Mouse (Mus musculus) midbrain, embryonic 15.5 days (tissue): ENCODE measurements around the gene Plppr5. TPM values are rescaled to one million over a fixed set of nuclear protein-coding genes. Genes with fewer than 3 reads are reported as not detected.

Experiments used
- ATAC-seq: fragments of 200-750 bp; cut with Nextera tagmentation; replicated peaks from 2 replicates; pipeline ENCODE4 v1.8.0; 2017; ENCODE audit warnings: moderate TSS enrichment
- H3K27ac ChIP-seq: fragments of 300-500 bp; sonication (generic); 2 replicates; pipeline ENCODE4 v1.5.1; 2015; ENCODE audit warnings: mild to moderate bottlenecking, inconsistent platforms
- H3K27me3 ChIP-seq: fragments of 300-500 bp; sonication (generic); replicated peaks from 2 replicates; pipeline ENCODE4 v1.6.1; 2015; ENCODE audit warnings: inconsistent platforms
- H3K36me3 ChIP-seq: fragments of 300-500 bp; sonication (generic); replicated peaks from 2 replicates; pipeline ENCODE4 v1.6.1; 2015; ENCODE audit warnings: inconsistent platforms
- H3K4me1 ChIP-seq: fragments of 300-500 bp; sonication (generic); 2 replicates; pipeline ENCODE4 v1.6.1; 2015; ENCODE audit warnings: inconsistent platforms
- H3K4me2 ChIP-seq: fragments of 300-500 bp; sonication (generic); 2 replicates; pipeline ENCODE4 v1.6.1; 2015; ENCODE audit warnings: inconsistent platforms, mild to moderate bottlenecking, moderate library complexity
- H3K4me3 ChIP-seq: fragments of 300-500 bp; sonication (generic); 2 replicates; pipeline ENCODE4 v1.5.1; 2015; ENCODE audit warnings: mild to moderate bottlenecking, inconsistent platforms
- H3K9ac ChIP-seq: fragments of 300-500 bp; sonication (generic); 2 replicates; pipeline ENCODE4 v1.6.1; 2015; ENCODE audit warnings: mild to moderate bottlenecking, inconsistent platforms
- H3K9me3 ChIP-seq: fragments of 300-500 bp; sonication (generic); 2 replicates; pipeline ENCODE4 v1.6.1; 2016; ENCODE audit warnings: inconsistent platforms
- WGBS: fragments of 180-500 bp; shearing (Covaris S2); methylation state at CpG from one replicate; pipeline ENCODE4 v1.1.7; 2015; ENCODE audit warnings: mixed read lengths; 5-methylcytosine and 5-hydroxymethylcytosine counted together
- polyA plus RNA-seq: library from polyadenylated mRNA; unstranded; fragments of >200 nt; fragmentation: Nextera tagmentation; extraction: Ambion mirVana; gene quantifications from 2 replicates; pipeline ENCODE4 v1.2.1, GENCODE M21; 2015

The Plppr5 gene
- polyA plus RNA-seq, 1 experiment from 2014 or later: 6.6 TPM

GRCm38 (mm10) chr3:117625257-117626001 is 50.8 kb downstream of the Plppr5 start:
- Histone ChIP-seq H3K4me3 (no peak overlapping the region), H3K4me1 (peaks cover 12% of the 10 kb centered on the region), H3K36me3 (no peaks in the 10 kb centered on the region), H3K4me2 (no peak overlapping the region), H3K27ac (no peak overlapping the region), H3K9me3 (no peaks in the 10 kb centered on the region), H3K27me3 (no peaks in the 10 kb centered on the region), H3K9ac (no peak overlapping the region)
- WGBS: 84% methylated on average over 13 of the region's 13 CpGs
- ATAC-seq: no peak

GRCm38 (mm10) chr3:117628799-117629198 is 54.2 kb downstream of the Plppr5 start:
- Histone ChIP-seq H3K36me3 (no peaks in the 10 kb centered on the region), H3K4me1 (peaks cover 12% of the 10 kb centered on the region), H3K9ac (no peak overlapping the region), H3K27me3 (no peaks in the 10 kb centered on the region), H3K4me3 (no peak overlapping the region), H3K9me3 (no peaks in the 10 kb centered on the region), H3K27ac (peak overlapping the region; percentile 61; the same call in 1 of the 2 replicates), H3K4me2 (no peak overlapping the region)
- WGBS: 11% methylated on average over 3 of the region's 3 CpGs
- ATAC-seq: peak; percentile 76

GRCm38 (mm10) chr3:117630332-117630731 is 55.7 kb downstream of the Plppr5 start:
- no peaks in the 10 kb centered on the region for H3K36me3 ChIP-seq
- WGBS: 74% methylated on average over 2 of the region's 2 CpGs
- no peaks in the 10 kb centered on the region for H3K27me3 ChIP-seq
- no peak for ATAC-seq
- H3K4me1 ChIP-seq: peaks cover 12% of the 10 kb centered on the region
- H3K4me3 ChIP-seq: no peak overlapping the region
- no peak overlapping the region for H3K4me2 ChIP-seq
- no peak overlapping the region for H3K27ac ChIP-seq
- H3K9ac ChIP-seq: no peak overlapping the region
- H3K9me3 ChIP-seq: no peaks in the 10 kb centered on the region

GRCm38 (mm10) chr3:117648612-117649011 is 74.0 kb downstream of the Plppr5 start:
- Histone ChIP-seq H3K4me3 (no peak overlapping the region), H3K4me1 (no peaks in the 10 kb centered on the region), H3K4me2 (no peak overlapping the region), H3K9ac (no peak overlapping the region), H3K27ac (no peak overlapping the region), H3K27me3 (no peaks in the 10 kb centered on the region), H3K36me3 (no peaks in the 10 kb centered on the region), H3K9me3 (no peaks in the 10 kb centered on the region)
- ATAC-seq: no peak
- WGBS: 82% methylated on average over 8 of the region's 8 CpGs

GRCm38 (mm10) chr3:117664316-117664715 is 89.7 kb downstream of the Plppr5 start:
- Histone ChIP-seq H3K4me3 (no peak overlapping the region), H3K27me3 (no peaks in the 10 kb centered on the region), H3K4me1 (no peaks in the 10 kb centered on the region), H3K9ac (no peak overlapping the region), H3K36me3 (no peaks in the 10 kb centered on the region), H3K27ac (no peak overlapping the region), H3K9me3 (no peaks in the 10 kb centered on the region), H3K4me2 (no peak overlapping the region)
- ATAC-seq: no peak
- WGBS: 69% methylated on average over 1 of the region's 1 CpGs

- Histone ChIP-seq H3K9ac (no peak overlapping the region), H3K4me3 (no peak overlapping the region), H3K4me1 (no peaks in the 10 kb centered on the region), H3K27me3 (no peaks in the 10 kb centered on the region), H3K4me2 (no peak overlapping the region), H3K27ac (no peak overlapping the region), H3K36me3 (no peaks in the 10 kb centered on the region), H3K9me3 (no peaks in the 10 kb centered on the region)
- WGBS: 84% methylated on average over 6 of the region's 6 CpGs
- ATAC-seq: no peak
These were observed 104.6 kb downstream of the Plppr5 start for GRCm38 (mm10) chr3:117679189-117679588.

GRCm38 (mm10) chr3:117684640-117685039 is 110.0 kb downstream of the Plppr5 start:
- Histone ChIP-seq H3K4me2 (no peak overlapping the region), H3K9ac (no peak overlapping the region), H3K27me3 (no peaks in the 10 kb centered on the region), H3K36me3 (no peaks in the 10 kb centered on the region), H3K9me3 (no peaks in the 10 kb centered on the region), H3K4me3 (no peak overlapping the region), H3K27ac (no peak overlapping the region), H3K4me1 (no peaks in the 10 kb centered on the region)
- 64% methylated on average over 6 of the region's 6 CpGs for WGBS
- ATAC-seq: no peak

- Histone ChIP-seq H3K4me3 (no peak overlapping the region), H3K9ac (no peak overlapping the region), H3K4me2 (no peak overlapping the region), H3K27ac (no peak overlapping the region), H3K36me3 (no peaks in the 10 kb centered on the region), H3K27me3 (no peaks in the 10 kb centered on the region), H3K9me3 (no peaks in the 10 kb centered on the region), H3K4me1 (no peaks in the 10 kb centered on the region)
- 77% methylated on average over 3 of the region's 3 CpGs for WGBS
- ATAC-seq: no peak
These were observed 111.4 kb downstream of the Plppr5 start for GRCm38 (mm10) chr3:117686036-117686435.

- Histone ChIP-seq H3K27ac (no peak overlapping the region), H3K4me3 (no peak overlapping the region), H3K9me3 (no peaks in the 10 kb centered on the region), H3K4me2 (no peak overlapping the region), H3K36me3 (no peaks in the 10 kb centered on the region), H3K4me1 (no peaks in the 10 kb centered on the region), H3K9ac (no peak overlapping the region), H3K27me3 (no peaks in the 10 kb centered on the region)
- whole genome bisulfite sequencing: 88% methylated on average over 7 of the region's 7 CpGs
- no peak for ATAC-seq
These were observed 112.0 kb downstream of the Plppr5 start for GRCm38 (mm10) chr3:117686648-117687047.

GRCm38 (mm10) chr3:117694736-117695135 is 120.1 kb downstream of the Plppr5 start:
- no peaks in the 10 kb centered on the region for H3K27me3 ChIP-seq
- no peaks in the 10 kb centered on the region for H3K36me3 ChIP-seq

GRCm38 (mm10) chr3:117696350-117696749 is 121.7 kb downstream of the Plppr5 start:
- Histone ChIP-seq H3K4me3 (no peak overlapping the region), H3K9ac (no peak overlapping the region), H3K4me1 (no peaks in the 10 kb centered on the region), H3K27me3 (no peaks in the 10 kb centered on the region), H3K9me3 (no peaks in the 10 kb centered on the region), H3K4me2 (no peak overlapping the region), H3K36me3 (no peaks in the 10 kb centered on the region), H3K27ac (no peak overlapping the region)
- ATAC-seq: no peak
- WGBS: 93% methylated on average over 5 of the region's 5 CpGs

More at GRCm38 (mm10) chr3:117694736-117695135, 120.1 kb downstream of the Plppr5 start:
- WGBS: 43% methylated on average over 1 of the region's 1 CpGs
- no peak overlapping the region for H3K9ac ChIP-seq
- no peak overlapping the region for H3K4me3 ChIP-seq
- H3K9me3 ChIP-seq: no peaks in the 10 kb centered on the region
- no peak overlapping the region for H3K27ac ChIP-seq
- ATAC-seq: no peak
- no peaks in the 10 kb centered on the region for H3K4me1 ChIP-seq
- no peak overlapping the region for H3K4me2 ChIP-seq

GRCm38 (mm10) chr3:117708788-117709187 is 134.2 kb downstream of the Plppr5 start:
- Histone ChIP-seq H3K27ac (no peak overlapping the region), H3K27me3 (no peaks in the 10 kb centered on the region), H3K9ac (no peak overlapping the region), H3K9me3 (no peaks in the 10 kb centered on the region), H3K4me3 (no peak overlapping the region), H3K4me2 (no peak overlapping the region), H3K36me3 (no peaks in the 10 kb centered on the region), H3K4me1 (no peaks in the 10 kb centered on the region)
- ATAC-seq: no peak

GRCm38 (mm10) chr3:117716534-117717280 is 142.1 kb downstream of the Plppr5 start:
- Histone ChIP-seq H3K27ac (no peak overlapping the region), H3K9me3 (no peaks in the 10 kb centered on the region), H3K4me2 (no peak overlapping the region), H3K4me1 (no peaks in the 10 kb centered on the region), H3K36me3 (no peaks in the 10 kb centered on the region), H3K9ac (no peak overlapping the region), H3K27me3 (no peaks in the 10 kb centered on the region), H3K4me3 (no peak overlapping the region)
- no peak for ATAC-seq
- WGBS: 79% methylated on average over 3 of the region's 3 CpGs
